Mouse (Mus musculus) retina, embryonic 14.5 days (tissue): ENCODE measurements at regions not wholly inside any gene's neighbourhood (a gene's known extent, or its start where the extent isn't known, plus 50 kb on each side); places are given as distances from the start of the nearest gene placed in this dataset.

Experiments used
- DNase-seq: peaks from one replicate; pipeline ENCODE4 v3.0.0-alpha.2; 2015; ENCODE audit warnings: low spot score

DNA sequence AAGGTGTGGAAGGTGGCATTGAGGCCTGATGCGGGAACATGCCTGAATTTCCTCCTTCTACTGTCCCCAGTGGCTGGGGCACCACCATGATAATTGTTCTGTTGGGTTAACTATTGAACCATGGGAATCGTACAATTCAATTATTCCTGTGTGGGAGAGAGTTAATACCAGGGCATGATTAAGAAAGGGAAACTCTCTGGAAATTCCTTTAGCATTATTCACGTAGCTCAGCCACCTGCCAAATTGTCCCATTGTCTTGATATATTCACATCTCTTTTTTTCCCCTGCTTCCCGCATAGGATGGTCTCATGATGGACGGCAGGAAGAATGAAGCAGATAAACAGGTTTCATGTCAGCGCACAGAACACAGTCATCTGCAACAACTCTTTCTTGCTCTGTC is 69.6 kb upstream of the Gli2 start:
- no peak for DNase-seq

DNA sequence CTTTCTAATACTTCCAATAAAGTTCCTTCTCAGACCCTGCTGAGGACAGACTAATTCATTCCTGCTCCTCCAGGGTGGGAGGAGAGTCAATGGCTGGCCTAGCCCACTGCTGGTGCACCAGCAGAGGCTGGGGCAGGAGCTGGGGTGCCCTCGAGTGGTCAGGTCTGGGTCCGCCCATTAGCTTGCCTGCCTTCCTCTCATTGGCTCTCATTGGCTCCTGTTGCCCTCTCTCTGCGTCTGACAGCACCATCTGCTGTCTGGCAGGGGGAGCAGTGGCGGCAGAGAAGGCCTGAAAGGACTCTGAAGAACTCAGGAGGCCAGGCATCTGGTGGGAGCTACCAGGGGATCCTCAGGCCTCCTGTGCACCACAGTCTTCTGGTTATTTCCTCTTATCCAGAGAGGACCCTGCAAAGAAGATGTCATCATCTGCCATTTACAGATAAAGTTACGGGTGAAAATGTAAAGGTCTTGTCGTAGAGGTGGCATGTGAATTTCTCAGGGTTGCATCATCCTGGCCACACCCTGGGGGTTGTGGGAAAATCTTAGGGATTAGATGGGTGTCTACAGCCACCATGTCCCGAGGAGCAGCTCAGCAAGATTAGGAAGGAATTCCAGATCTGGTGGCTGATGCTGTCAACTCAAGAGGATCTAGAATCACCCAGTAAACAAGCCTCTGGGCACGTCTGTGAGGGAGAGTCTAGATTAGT is 66.6 kb upstream of the Gli2 start:
- peak; percentile 13 for DNase-seq

DNA sequence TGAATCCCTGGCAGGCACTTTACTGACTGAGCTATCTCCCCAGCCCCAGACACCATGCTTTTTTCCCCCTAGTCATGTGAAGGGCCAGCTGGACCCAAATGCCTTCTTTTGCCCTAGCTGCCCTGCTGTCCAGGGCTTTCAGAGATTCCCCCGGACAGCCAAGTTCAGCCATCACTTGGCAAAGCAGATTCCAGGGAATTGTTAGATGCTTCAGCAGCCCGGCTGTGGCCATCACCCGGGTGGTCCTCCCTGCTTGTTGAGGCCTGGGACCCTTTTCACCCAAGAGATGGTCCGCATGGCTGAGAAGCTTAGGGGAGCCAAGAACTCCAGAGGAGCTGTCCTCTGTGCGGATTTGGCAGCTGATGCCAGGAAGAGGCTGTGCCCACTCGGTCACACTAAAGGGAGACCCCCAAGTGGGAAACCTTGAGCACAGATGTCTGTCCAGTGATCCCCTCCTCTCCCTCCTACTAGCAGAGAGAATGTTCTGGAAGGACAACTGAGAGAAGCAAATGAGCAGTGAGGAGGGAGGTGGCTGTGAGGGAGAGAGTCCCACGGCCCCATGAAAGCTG is 61.8 kb upstream of the Gli2 start:
- no peak for DNase-seq

DNA sequence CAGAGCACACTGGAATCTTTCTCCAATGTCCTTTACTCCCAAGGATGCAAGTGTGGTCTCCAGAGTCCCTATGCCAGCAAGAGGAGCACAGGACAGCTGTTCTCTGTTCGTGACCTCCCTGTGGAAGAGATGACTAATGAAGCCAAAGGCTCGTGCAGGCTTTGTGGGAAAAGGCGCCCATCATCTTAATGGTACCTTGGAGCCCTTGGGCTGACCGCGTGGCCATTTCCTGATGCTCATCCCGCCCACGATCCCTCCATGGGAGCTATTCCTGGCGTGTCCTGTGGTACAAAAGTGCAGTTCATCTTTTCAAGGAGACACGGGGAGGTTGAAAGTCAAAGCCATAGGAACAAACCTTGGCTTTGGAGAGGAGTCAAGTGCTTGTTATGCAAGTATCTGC is 55.2 kb upstream of the Gli2 start:
- no peak for DNase-seq

DNA sequence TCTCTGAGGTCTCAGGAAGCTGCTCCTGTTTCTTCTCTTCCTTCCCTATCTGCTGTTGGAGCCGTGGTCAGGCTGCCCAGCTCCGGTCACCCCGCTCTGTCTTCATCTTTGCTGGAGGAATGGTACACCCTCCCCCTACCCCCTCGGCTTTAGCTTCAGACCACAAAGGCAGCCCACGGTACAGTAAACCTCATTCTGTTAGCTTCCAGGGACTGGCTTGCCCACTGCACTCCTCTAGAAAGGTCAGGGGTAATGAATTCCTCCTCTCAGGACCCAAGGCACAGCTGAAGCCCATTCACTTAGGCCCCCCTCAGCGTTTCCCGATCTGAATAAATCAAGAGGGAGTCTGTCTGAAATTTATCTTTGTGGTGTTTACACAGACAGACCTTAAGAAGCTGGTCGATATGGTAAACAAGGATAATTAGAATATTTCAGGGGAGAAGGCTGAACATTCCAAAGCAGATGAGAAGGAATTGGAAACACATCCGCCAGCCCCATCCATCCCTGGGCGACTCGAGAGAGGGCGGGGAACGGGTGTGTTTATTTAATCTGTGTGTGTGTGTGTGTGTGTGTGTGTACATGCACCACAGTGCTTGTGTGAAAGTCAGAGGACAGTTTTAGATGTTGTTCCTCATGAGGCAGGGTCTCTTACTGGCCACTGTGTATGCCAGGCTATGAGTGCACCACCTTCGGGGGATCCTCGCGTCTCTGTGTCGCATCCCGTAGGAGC is 53.0 kb upstream of the Gli2 start:
- DNase-seq: no peak
